Mouse (Mus musculus) cortical plate, adult 2 months (tissue): Measurements from ENCODE around the gene Stc2.

ENCODE experiments used
- CTCF ChIP-seq: fragments of 200-500 bp; IDR thresholded peaks from 2 replicates; pipeline ENCODE4 v1.5.1; 2011; ENCODE audit warnings: mild to moderate bottlenecking, control low read depth, low read length; ENCODE audit not compliant: insufficient read depth; ENCODE audit errors: extremely low read depth
- POLR2A ChIP-seq: fragments of 200-500 bp; IDR thresholded peaks from 2 replicates; pipeline ENCODE4 v1.6.1; 2011; ENCODE audit warnings: mild to moderate bottlenecking, low read length, control low read depth; ENCODE audit not compliant: insufficient read depth; ENCODE audit errors: extremely low read depth

DNA sequence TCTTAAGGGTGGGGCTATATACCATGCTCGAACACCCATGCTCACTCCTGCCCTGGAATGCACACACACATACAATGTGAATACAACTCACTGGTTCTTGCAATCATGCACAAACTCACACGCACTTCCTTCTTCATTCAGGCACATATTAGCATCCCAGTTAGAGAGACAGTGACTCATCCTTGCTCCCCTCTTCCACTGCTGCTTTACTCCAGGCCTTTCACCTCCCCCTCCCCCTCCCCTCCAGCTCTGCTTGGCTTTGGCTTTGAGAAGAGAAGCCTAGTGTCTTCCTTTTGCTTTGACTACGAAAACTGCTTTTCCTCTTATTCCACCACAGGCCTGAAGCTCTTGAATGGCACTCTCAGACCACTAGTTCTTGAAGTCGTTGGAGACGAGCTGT is 22.5 kb upstream of the Stc2 start:
- TF ChIP-seq POLR2A (no peak), CTCF (no peak)
